Mouse (Mus musculus) lung, postnatal 0 days (tissue): ENCODE measurements around the gene Ucp3. TPM values are rescaled to one million over a fixed set of nuclear protein-coding genes. Genes with fewer than 3 reads are reported as not detected.

Experiments used
- ATAC-seq: fragments of 200-750 bp; cut with Nextera tagmentation; 2 replicates; pipeline ENCODE4 v1.8.0; 2017; ENCODE audit warnings: moderate library complexity
- DNase-seq: peaks from one replicate; pipeline ENCODE4 v3.0.0-alpha.2; 2016; ENCODE audit warnings: low spot score
- H3K27ac ChIP-seq: fragments of 300-500 bp; sonication (generic); 2 replicates; pipeline ENCODE4 v1.5.1; 2014; ENCODE audit warnings: antibody characterized with exemption, mild to moderate bottlenecking, low read length, mixed read lengths
- H3K27me3 ChIP-seq: fragments of 300-500 bp; sonication (generic); replicated peaks from 2 replicates; pipeline ENCODE4 v1.6.1; 2014; ENCODE audit warnings: low read length, mixed read lengths; ENCODE audit not compliant: insufficient read depth
- H3K36me3 ChIP-seq: fragments of 300-500 bp; sonication (generic); 2 replicates; pipeline ENCODE4 v1.6.1; 2014; ENCODE audit warnings: low read length, mixed read lengths; ENCODE audit not compliant: insufficient read depth
- H3K4me1 ChIP-seq: fragments of 300-500 bp; sonication (generic); 2 replicates; pipeline ENCODE4 v1.6.1; 2014; ENCODE audit warnings: antibody characterized with exemption, low read depth, low read length, mixed read lengths; ENCODE audit not compliant: insufficient read depth
- H3K4me2 ChIP-seq: fragments of 300-500 bp; sonication (generic); replicated peaks from 2 replicates; pipeline ENCODE4 v1.6.1; 2014; ENCODE audit warnings: low read depth, mild to moderate bottlenecking, low read length, moderate library complexity, mixed read lengths
- H3K4me3 ChIP-seq: fragments of 300-500 bp; sonication (generic); 2 replicates; pipeline ENCODE4 v1.5.1; 2014; ENCODE audit warnings: low read depth, low read length
- H3K9ac ChIP-seq: fragments of 300-500 bp; sonication (generic); replicated peaks from 2 replicates; pipeline ENCODE4 v1.6.1; 2014; ENCODE audit warnings: low read depth, mild to moderate bottlenecking
- H3K9me3 ChIP-seq: fragments of 300-500 bp; sonication (generic); 2 replicates; pipeline ENCODE4 v1.6.1; 2016; ENCODE audit warnings: low read length, mixed read lengths
- CTCF ChIP-seq: IDR thresholded peaks from 2 replicates; pipeline ENCODE4 v1.5.1; 2016; ENCODE audit warnings: antibody characterized with exemption, mild to moderate bottlenecking
- EP300 ChIP-seq: IDR thresholded peaks from 2 replicates; pipeline ENCODE4 v1.6.1; 2016; ENCODE audit warnings: antibody characterized with exemption, mild to moderate bottlenecking, control low read depth
- WGBS: fragments of 180-500 bp; shearing (Covaris S2); extraction: QIAGEN DNeasy Blood & Tissue Kit; methylation state at CpG from one replicate; pipeline ENCODE4 v1.1.7; 2014; 5-methylcytosine and 5-hydroxymethylcytosine counted together
- polyA plus RNA-seq: library from polyadenylated mRNA; unstranded; fragments of >200 nt; fragmentation: Nextera tagmentation; extraction: Ambion mirVana; gene quantifications from 2 replicates; pipeline ENCODE4 v1.2.1, GENCODE M21; 2015

The Ucp3 gene
- polyA plus RNA-seq, 1 experiment from 2014 or later = 0.08 TPM

DNA sequence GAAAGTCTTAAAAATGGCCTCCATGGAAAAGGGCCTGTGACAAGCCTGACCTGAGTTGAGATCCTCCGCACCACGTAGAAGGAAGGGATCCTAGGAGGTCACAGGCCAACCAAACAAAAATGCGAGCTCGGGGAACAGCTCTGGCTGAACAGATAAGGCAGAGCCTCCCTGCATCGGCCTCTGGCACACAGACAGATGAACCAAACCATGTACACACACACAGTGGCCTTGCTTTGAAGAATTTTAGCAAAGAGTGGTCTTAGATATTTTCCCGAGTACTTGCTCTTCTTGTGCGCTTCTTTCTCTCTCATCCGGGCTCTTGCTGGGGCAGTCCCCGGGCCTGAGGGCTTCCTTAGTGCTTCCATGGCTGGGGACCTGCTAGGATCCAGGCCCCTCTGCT is 9.6 kb upstream of the Ucp3 start:
- H3K4me2 ChIP-seq = no peak overlapping the region
- DNase-seq (no peak), ATAC-seq (no peak)
- H3K9ac ChIP-seq = no peak overlapping the region; the same call in 1 of the 2 replicates
- TF ChIP-seq EP300 (no peak), CTCF (no peak)
- H3K27me3 ChIP-seq = no peaks in the 10 kb centered on the region
- H3K27ac ChIP-seq = no peak overlapping the region
- peaks cover 18% of the 10 kb centered on the region for H3K4me1 ChIP-seq
- H3K9me3 ChIP-seq = no peaks in the 10 kb centered on the region
- H3K36me3 ChIP-seq = no peaks in the 10 kb centered on the region
- 55% methylated on average over 9 of the region's 9 CpGs for WGBS
- no peak overlapping the region for H3K4me3 ChIP-seq

DNA sequence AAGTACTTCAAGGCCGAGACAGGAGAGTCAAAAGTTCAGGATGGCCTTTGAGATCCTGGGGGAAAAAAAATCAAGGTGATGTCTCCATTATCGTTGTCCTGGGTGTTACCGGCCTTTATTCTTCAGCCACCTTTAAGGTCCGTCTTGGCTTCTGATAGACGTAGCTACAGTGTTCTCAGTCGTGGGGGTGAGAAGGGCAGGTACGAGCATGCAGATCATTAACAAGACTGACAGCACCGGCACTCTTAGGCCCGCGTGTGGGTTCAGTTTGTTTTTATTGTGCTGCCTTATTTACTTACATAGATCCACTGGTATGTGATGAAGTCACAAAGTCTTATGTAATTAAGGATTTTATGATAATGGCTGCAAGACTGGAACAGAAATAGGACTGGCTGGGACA is 9.0 kb upstream of the Ucp3 start:
- Histone ChIP-seq H3K27ac (no peak overlapping the region), H3K4me3 (no peak overlapping the region), H3K4me2 (no peak overlapping the region), H3K27me3 (no peaks in the 10 kb centered on the region), H3K9ac (no peak overlapping the region; the same call in 1 of the 2 replicates), H3K4me1 (peaks cover 18% of the 10 kb centered on the region), H3K9me3 (no peaks in the 10 kb centered on the region), H3K36me3 (no peaks in the 10 kb centered on the region)
- no peak for ATAC-seq
- WGBS = 62% methylated on average over 10 of the region's 10 CpGs
- DNase-seq = no peak
- TF ChIP-seq CTCF (no peak), EP300 (no peak)

DNA sequence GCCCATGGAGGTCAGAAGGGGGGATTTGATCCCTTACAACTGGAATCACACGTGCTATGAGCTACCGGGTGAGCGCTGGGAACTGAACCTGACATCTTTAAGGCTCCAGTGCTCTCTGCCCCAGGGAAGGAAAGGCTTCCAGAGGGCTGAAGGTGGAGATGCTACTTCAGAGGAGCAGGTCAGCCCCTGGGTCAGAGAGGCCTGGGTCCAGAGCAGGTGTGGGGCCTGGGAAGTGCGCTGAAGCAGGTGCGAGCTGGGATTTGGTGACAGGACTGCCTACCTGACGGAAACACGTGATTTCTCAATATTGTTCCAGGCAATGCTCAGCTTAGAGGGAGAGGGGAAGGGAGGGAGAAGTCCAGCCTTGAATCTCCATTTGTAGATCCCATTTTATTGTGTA is 8.5 kb upstream of the Ucp3 start:
- H3K36me3 ChIP-seq = peaks cover under 1% of the 10 kb centered on the region; the same call in 1 of the 2 replicates
- peaks cover 18% of the 10 kb centered on the region for H3K4me1 ChIP-seq
- ATAC-seq = no peak
- WGBS = 83% methylated on average over 7 of the region's 7 CpGs
- H3K27me3 ChIP-seq = no peaks in the 10 kb centered on the region
- no peak overlapping the region for H3K4me2 ChIP-seq
- no peak for DNase-seq
- H3K4me3 ChIP-seq = no peak overlapping the region
- H3K9ac ChIP-seq = no peak overlapping the region
- no peaks in the 10 kb centered on the region for H3K9me3 ChIP-seq
- no peak overlapping the region for H3K27ac ChIP-seq
- no peak for TF ChIP-seq CTCF
- no peak for TF ChIP-seq EP300

DNA sequence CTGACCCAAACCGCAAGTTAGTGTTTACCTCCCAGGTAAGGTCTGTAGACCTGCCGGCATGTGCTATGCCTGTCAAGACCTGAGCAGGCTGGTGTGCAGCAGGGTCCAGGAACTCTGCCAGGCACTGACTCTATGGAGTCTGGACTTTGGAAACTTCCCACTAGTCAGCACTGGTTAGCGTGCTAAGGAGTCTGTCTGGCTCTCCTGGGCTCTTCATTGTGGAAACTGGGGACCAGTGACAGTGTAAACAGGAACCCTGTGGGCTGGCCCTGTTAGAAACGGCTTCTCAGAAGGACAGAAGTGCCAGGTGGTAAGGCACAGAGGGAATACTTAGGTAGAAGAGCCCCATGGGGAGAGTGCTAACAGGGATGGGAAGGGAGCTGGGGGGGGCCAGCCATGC is 7.5 kb upstream of the Ucp3 start:
- Histone ChIP-seq H3K27me3 (no peaks in the 10 kb centered on the region), H3K36me3 (peaks cover 4% of the 10 kb centered on the region; the same call in 1 of the 2 replicates)
- peak; percentile 69 for DNase-seq

DNA sequence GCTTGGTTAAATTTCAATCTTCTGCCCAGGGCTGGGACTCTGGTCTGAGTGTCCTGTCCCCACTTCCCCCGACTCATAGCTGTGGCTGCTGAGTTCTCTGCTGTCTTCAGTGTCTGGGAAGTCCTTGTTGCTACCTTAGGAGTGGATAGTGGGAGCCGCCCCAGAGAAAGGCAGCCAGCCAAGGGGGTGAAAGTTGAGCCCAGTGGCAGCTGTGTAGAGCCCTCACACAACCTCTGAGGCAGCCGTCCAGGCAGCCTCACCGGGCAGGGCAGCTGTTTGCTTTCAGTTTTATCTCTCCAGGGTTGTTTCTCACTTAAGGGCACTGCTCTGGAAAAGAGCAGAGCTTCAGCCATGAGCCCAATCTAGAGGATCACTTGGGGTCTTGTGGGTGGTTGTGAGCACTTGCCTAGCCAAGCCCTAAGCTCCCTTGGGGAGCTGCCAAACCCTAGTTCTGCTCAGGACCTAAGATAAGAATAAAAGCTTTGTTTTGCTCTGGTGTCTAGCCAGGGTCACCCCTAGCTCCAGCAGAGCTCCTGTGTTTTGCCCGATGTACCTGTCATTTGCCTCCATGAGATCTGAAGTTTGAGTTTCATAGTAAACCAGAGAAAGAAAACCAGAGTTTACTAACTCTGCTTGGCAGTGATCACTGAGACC is 7.0 kb upstream of the Ucp3 start:
- peaks cover 18% of the 10 kb centered on the region for H3K4me1 ChIP-seq
- no peak overlapping the region for H3K4me3 ChIP-seq
- 13% methylated on average over 5 of the region's 5 CpGs for WGBS
- peak overlapping the region; percentile 89 for H3K27ac ChIP-seq
- H3K27me3 ChIP-seq = no peaks in the 10 kb centered on the region
- H3K9ac ChIP-seq = no peak overlapping the region
- peak; percentile 24; the same call in 1 of the 2 replicates for TF ChIP-seq EP300
- TF ChIP-seq CTCF = no peak
- peak; percentile 88 for DNase-seq
- no peaks in the 10 kb centered on the region for H3K9me3 ChIP-seq
- H3K36me3 ChIP-seq = peaks cover 4% of the 10 kb centered on the region; the same call in 1 of the 2 replicates
- peak overlapping the region; percentile 37 for H3K4me2 ChIP-seq
- peak; percentile 92 for ATAC-seq

More for the DNA sequence above, 7.5 kb upstream of the Ucp3 start:
- H3K27ac ChIP-seq = peak overlapping the region; percentile 89
- no peak overlapping the region for H3K4me3 ChIP-seq
- no peaks in the 10 kb centered on the region for H3K9me3 ChIP-seq
- ATAC-seq = peak; percentile 52
- H3K4me2 ChIP-seq = peak overlapping the region; percentile 37
- H3K4me1 ChIP-seq = peaks cover 18% of the 10 kb centered on the region
- 43% methylated on average over 4 of the region's 4 CpGs for WGBS
- TF ChIP-seq CTCF (no peak), EP300 (no peak)
- H3K9ac ChIP-seq = no peak overlapping the region

DNA sequence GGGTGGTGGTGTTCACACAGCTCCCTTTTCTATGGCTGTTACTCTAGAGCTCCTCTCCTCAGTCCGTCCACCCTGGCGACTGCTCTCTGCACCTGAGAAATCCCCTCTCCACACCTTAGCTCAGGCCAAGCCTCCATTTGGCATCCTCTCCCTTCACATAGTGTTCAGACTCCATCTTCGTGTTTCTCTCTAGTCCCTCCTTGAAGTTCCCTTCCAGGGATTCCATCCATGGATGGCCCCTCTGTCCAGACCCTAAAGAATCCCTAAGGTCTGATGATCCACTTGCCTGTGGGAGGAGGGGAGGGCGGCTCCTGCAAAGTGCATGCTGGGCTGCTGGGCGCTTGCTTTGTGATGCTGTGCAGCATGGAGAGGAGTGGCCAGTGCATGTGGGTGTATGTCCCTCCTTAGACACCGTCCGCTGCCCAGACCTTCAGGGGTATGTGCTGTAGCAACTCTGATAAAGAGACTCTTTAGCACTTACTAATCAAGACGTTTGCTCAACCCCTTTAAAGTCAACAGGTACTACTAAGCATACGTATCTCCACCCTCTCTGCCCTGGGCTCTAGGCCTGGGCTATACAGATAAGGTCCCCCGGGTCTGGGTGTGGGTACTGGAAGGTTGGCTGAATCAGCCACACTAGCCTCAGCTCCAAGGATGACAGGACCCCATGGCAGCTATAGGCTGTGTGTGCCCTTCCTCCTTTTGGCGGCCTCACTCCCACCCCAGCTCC is 5.8 kb upstream of the Ucp3 start:
- no peaks in the 10 kb centered on the region for H3K27me3 ChIP-seq
- peak; percentile 48 for DNase-seq
- H3K9ac ChIP-seq = no peak overlapping the region
- peaks cover 18% of the 10 kb centered on the region for H3K4me1 ChIP-seq
- ATAC-seq = peak; percentile 58
- WGBS = 63% methylated on average over 11 of the region's 11 CpGs
- H3K4me3 ChIP-seq = no peak overlapping the region
- H3K9me3 ChIP-seq = no peaks in the 10 kb centered on the region
- no peak overlapping the region for H3K4me2 ChIP-seq
- TF ChIP-seq EP300 (no peak), CTCF (no peak)
- peaks cover 4% of the 10 kb centered on the region; the same call in 1 of the 2 replicates for H3K36me3 ChIP-seq
- peak overlapping the region; percentile 89; the same call in 1 of the 2 replicates for H3K27ac ChIP-seq
